Mouse (Mus musculus): ENCODE results near the gene Oxnad1. TPM values are rescaled to one million over a fixed set of nuclear protein-coding genes. Genes with fewer than 3 reads are reported as not detected.
"Not testable (repeated sequence)": the region's sequence is repeated elsewhere in the genome, so short reads cannot be mapped to it uniquely, and the experiment has no call there.

Oxnad1 gene
- total RNA-seq, 2 experiments from 2014 or later, result 13.9 to 16.7 TPM

- no peak for DNase-seq (ENCODE audit: extremely low spot score in 1 of 2, low spot score in 2 of 2)
- intact Hi-C loops (cut with DNase I), result no loop called here
- H3K4me3 ChIP-seq, result no peak overlapping the region
Measured at GRCm38 (mm10) chr14:32091704-32092103, 6.5 kb downstream of the Oxnad1 start.

GRCm38 (mm10) chr14:32093018-32093417 is 7.8 kb downstream of the Oxnad1 start:
- DNase-seq (ENCODE audit: extremely low spot score in 1 of 2, low spot score in 2 of 2), result no peak
- intact Hi-C loops (cut with DNase I), result no loop called here
- Histone ChIP-seq H3K4me3 (no peak overlapping the region), H3K27ac (no peak overlapping the region)
- TF ChIP-seq CTCF (IDR thresholded peaks at IDR 0.05), result no peak

More at GRCm38 (mm10) chr14:32091704-32092103, 6.5 kb downstream of the Oxnad1 start:
- H3K27ac ChIP-seq, result no peak overlapping the region
- no peak for TF ChIP-seq CTCF (IDR thresholded peaks at IDR 0.05)

GRCm38 (mm10) chr14:32093500-32094117 is 8.4 kb downstream of the Oxnad1 start:
- intact Hi-C loops (cut with DNase I), result no loop called here
- no peak for TF ChIP-seq CTCF (IDR thresholded peaks at IDR 0.05)
- DNase-seq (ENCODE audit: extremely low spot score in 1 of 2, low spot score in 2 of 2), result no peak
- no peak overlapping the region for H3K4me3 ChIP-seq
- H3K27ac ChIP-seq, result no peak overlapping the region

- H3K4me3 ChIP-seq, result no peak overlapping the region
- intact Hi-C loops (cut with DNase I), result no loop called here
- TF ChIP-seq CTCF (IDR thresholded peaks at IDR 0.05), result no peak
- no peak for DNase-seq (ENCODE audit: extremely low spot score in 1 of 2, low spot score in 2 of 2)
- H3K27ac ChIP-seq, result no peak overlapping the region
Measured at GRCm38 (mm10) chr14:32095646-32096045, 10.5 kb downstream of the Oxnad1 start.

GRCm38 (mm10) chr14:32096740-32097139 is 11.6 kb downstream of the Oxnad1 start:
- intact Hi-C loops (cut with DNase I), result no loop called here
- no peak overlapping the region for H3K27ac ChIP-seq
- no peak for DNase-seq (ENCODE audit: extremely low spot score in 1 of 2, low spot score in 2 of 2)
- TF ChIP-seq CTCF (IDR thresholded peaks at IDR 0.05), result no peak
- no peak overlapping the region for H3K4me3 ChIP-seq

GRCm38 (mm10) chr14:32097691-32098090 is 12.5 kb downstream of the Oxnad1 start:
- Histone ChIP-seq H3K4me3 (no peak overlapping the region), H3K27ac (no peak overlapping the region)
- no peak for TF ChIP-seq CTCF (IDR thresholded peaks at IDR 0.05)

GRCm38 (mm10) chr14:32098951-32099350 is 13.8 kb downstream of the Oxnad1 start:
- H3K4me3 ChIP-seq, result no peak overlapping the region
- intact Hi-C loops (cut with DNase I), result no loop called here
- no peak overlapping the region for H3K27ac ChIP-seq
- TF ChIP-seq CTCF (IDR thresholded peaks at IDR 0.05), result no peak
- DNase-seq (ENCODE audit: extremely low spot score in 1 of 2, low spot score in 2 of 2), result no peak

More at GRCm38 (mm10) chr14:32097691-32098090, 12.5 kb downstream of the Oxnad1 start:
- no peak for DNase-seq (ENCODE audit: extremely low spot score in 1 of 2, low spot score in 2 of 2)
- intact Hi-C loops (cut with DNase I), result no loop called here

- no peak for DNase-seq (ENCODE audit: extremely low spot score in 1 of 2, low spot score in 2 of 2)
- no peak for TF ChIP-seq CTCF (IDR thresholded peaks at IDR 0.05)
- intact Hi-C loops (cut with DNase I), result no loop called here
- Histone ChIP-seq H3K4me3 (no peak overlapping the region), H3K27ac (no peak overlapping the region)
Measured at GRCm38 (mm10) chr14:32103556-32103955, 18.4 kb downstream of the Oxnad1 start.

GRCm38 (mm10) chr14:32105663-32106062 is 20.5 kb downstream of the Oxnad1 start:
- no peak overlapping the region for H3K27ac ChIP-seq
- no peak for TF ChIP-seq CTCF (IDR thresholded peaks at IDR 0.05)

GRCm38 (mm10) chr14:32106911-32107310 is 21.7 kb downstream of the Oxnad1 start:
- DNase-seq (ENCODE audit: extremely low spot score in 1 of 2, low spot score in 2 of 2), result no peak
- no peak overlapping the region for H3K4me3 ChIP-seq
- TF ChIP-seq CTCF (IDR thresholded peaks at IDR 0.05), result no peak
- intact Hi-C loops (cut with DNase I), result no loop called here
- no peak overlapping the region for H3K27ac ChIP-seq

More at GRCm38 (mm10) chr14:32105663-32106062, 20.5 kb downstream of the Oxnad1 start:
- intact Hi-C loops (cut with DNase I), result no loop called here
- DNase-seq (ENCODE audit: extremely low spot score in 1 of 2, low spot score in 2 of 2), result no peak
- H3K4me3 ChIP-seq, result no peak overlapping the region

GRCm38 (mm10) chr14:32112124-32112523 is 26.9 kb downstream of the Oxnad1 start:
- H3K4me3 ChIP-seq; H3K27ac ChIP-seq; DNase-seq (ENCODE audit: extremely low spot score in 1 of 2, low spot score in 2 of 2); intact Hi-C loops (cut with DNase I): not testable (repeated sequence)

GRCm38 (mm10) chr14:32120940-32121919 is 36.1 kb downstream of the Oxnad1 start:
- no peak overlapping the region for H3K27ac ChIP-seq
- no peak for DNase-seq (ENCODE audit: extremely low spot score in 1 of 2, low spot score in 2 of 2)
- no peak overlapping the region for H3K4me3 ChIP-seq
- TF ChIP-seq CTCF (IDR thresholded peaks at IDR 0.05), result no peak
- intact Hi-C loops (cut with DNase I), result no loop called here
